Mouse (Mus musculus) testis, adult 2 months (tissue): ENCODE results near the gene Tnni2. TPM values are rescaled to one million over a fixed set of nuclear protein-coding genes. Genes with fewer than 3 reads are reported as not detected.

ENCODE experiments used
- H3K27ac ChIP-seq: fragments of 200-500 bp; 2 replicates; pipeline ENCODE4 v1.5.1; 2012; ENCODE audit warnings: low read depth, low read length; ENCODE audit not compliant: control insufficient read depth, insufficient read depth
- H3K27me3 ChIP-seq: fragments of 200-500 bp; 2 replicates; pipeline ENCODE4 v1.6.1; 2012; ENCODE audit warnings: mild to moderate bottlenecking, low read length, moderate library complexity; ENCODE audit not compliant: control insufficient read depth, insufficient read depth
- H3K36me3 ChIP-seq: fragments of 200-500 bp; 2 replicates; pipeline ENCODE4 v1.6.1; 2012; ENCODE audit warnings: mild to moderate bottlenecking, low read length; ENCODE audit not compliant: control insufficient read depth, insufficient read depth
- H3K4me1 ChIP-seq: fragments of 200-500 bp; 2 replicates; pipeline ENCODE4 v1.6.1; 2012; ENCODE audit warnings: low read length; ENCODE audit not compliant: control insufficient read depth, insufficient read depth
- H3K4me3 ChIP-seq: fragments of 200-500 bp; 2 replicates; pipeline ENCODE4 v1.5.1; 2012; ENCODE audit warnings: low read depth, mild to moderate bottlenecking, low read length, moderate library complexity, mixed read lengths; ENCODE audit not compliant: control insufficient read depth
- CTCF ChIP-seq: fragments of 200-500 bp; IDR thresholded peaks from 2 replicates; pipeline ENCODE4 v1.5.1; 2012; ENCODE audit warnings: low read depth, mild to moderate bottlenecking, inconsistent platforms, low read length, moderate library complexity; ENCODE audit not compliant: control insufficient read depth, insufficient read depth, insufficient replicate concordance
- POLR2A ChIP-seq: fragments of 200-500 bp; IDR thresholded peaks from 2 replicates; pipeline ENCODE4 v1.6.1; 2012; ENCODE audit warnings: low read depth, mild to moderate bottlenecking, inconsistent platforms, low read length, moderate library complexity; ENCODE audit not compliant: control insufficient read depth
- polyA plus RNA-seq: library from polyadenylated mRNA; depleted of rRNA; stranded (reverse); fragments of >200 nt; gene quantifications from 2 replicates; pipeline ENCODE4 v1.2.3, GENCODE M21; 2012; rRNA removed

Tnni2 gene
- polyA plus RNA-seq: 0.31 TPM in 1 of 2 replicates, not detected in the other

DNA sequence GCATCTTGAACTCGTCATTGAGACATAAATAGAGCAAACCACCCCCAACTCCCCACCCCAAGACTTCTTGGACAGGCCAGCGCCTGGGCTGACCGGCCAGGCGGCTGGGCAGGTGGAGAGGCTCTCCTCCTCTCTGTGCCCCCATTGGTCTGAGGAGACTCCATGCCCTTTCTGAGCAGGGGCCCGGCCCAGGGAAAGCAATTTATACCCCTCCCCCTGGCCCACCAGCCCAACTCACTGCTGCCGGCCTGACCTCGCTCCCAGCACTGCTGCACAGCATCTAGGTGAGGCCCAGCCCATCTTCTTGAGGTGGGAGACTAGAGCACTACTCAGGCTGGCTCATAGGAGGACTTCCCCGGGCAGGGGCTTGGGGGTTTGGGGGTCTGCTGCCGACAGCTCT is at the start of gene Tnni2:
Tnni2 (plus strand) TSS at position 224 of the 400 bp plus-strand sequence.
- Histone ChIP-seq H3K36me3 (no peaks in the 10 kb centered on the region), H3K4me3 (no peak within 1 kb of the TSS), H3K4me1 (no peaks in the 10 kb centered on the region; the same call in 1 of the 2 replicates), H3K27me3 (no peaks in the 10 kb centered on the region), H3K27ac (no peak within 1 kb of the TSS)
- TF ChIP-seq CTCF (no peak), POLR2A (no peak)

- H3K4me1 ChIP-seq: no peaks in the 10 kb centered on the region
- H3K27ac ChIP-seq: no peak overlapping the region
- no peak for TF ChIP-seq CTCF
- no peak for TF ChIP-seq POLR2A
- no peaks in the 10 kb centered on the region for H3K27me3 ChIP-seq
- H3K4me3 ChIP-seq: no peak overlapping the region
- no peaks in the 10 kb centered on the region for H3K36me3 ChIP-seq
Measured at GRCm38 (mm10) chr7:142393191-142393590, 48.4 kb upstream of the Tnni2 start.

- Histone ChIP-seq H3K4me1 (no peaks in the 10 kb centered on the region), H3K4me3 (no peak overlapping the region), H3K27ac (no peak overlapping the region), H3K27me3 (no peaks in the 10 kb centered on the region), H3K36me3 (no peaks in the 10 kb centered on the region)
- TF ChIP-seq POLR2A (no peak), CTCF (no peak)
Measured at GRCm38 (mm10) chr7:142394261-142395190, 47.1 kb upstream of the Tnni2 start.

- H3K27me3 ChIP-seq: no peaks in the 10 kb centered on the region
- no peak overlapping the region for H3K27ac ChIP-seq
- TF ChIP-seq CTCF: no peak
- no peak for TF ChIP-seq POLR2A
- H3K4me1 ChIP-seq: 0 out of 2 replicates have a peak, but pooled peaks cover 3% of the 10 kb centered on the region
- H3K36me3 ChIP-seq: no peaks in the 10 kb centered on the region
- no peak overlapping the region for H3K4me3 ChIP-seq
Measured at GRCm38 (mm10) chr7:142395472-142395871, 46.1 kb upstream of the Tnni2 start.

DNA sequence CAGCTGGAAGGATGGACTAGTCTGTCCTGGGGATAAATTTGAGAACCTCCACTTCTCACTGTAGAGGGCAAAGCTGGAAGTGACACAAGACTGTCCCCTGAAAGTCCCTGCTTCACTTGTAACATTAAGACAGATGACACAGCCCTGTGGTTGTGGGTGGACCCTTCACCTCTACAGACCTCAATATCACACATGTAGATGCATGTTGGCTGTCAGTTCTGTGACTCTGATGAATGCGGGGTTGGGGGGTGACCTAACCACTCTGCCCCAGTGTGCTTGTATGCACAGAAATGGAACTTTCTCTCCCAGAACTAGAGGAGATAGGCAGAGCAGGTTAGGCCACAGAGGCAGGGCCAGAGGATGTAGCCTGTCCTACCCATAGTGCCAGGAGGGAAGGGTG is 45.0 kb upstream of the Tnni2 start:
- peaks cover 3% of the 10 kb centered on the region; the same call in 1 of the 2 replicates for H3K4me1 ChIP-seq
- H3K36me3 ChIP-seq: no peaks in the 10 kb centered on the region
- no peaks in the 10 kb centered on the region for H3K27me3 ChIP-seq
- H3K27ac ChIP-seq: no peak overlapping the region; the same call in 1 of the 2 replicates
- TF ChIP-seq CTCF (no peak), POLR2A (no peak)
- H3K4me3 ChIP-seq: no peak overlapping the region

- no peaks in the 10 kb centered on the region for H3K27me3 ChIP-seq
- H3K4me1 ChIP-seq: peaks cover 3% of the 10 kb centered on the region; the same call in 1 of the 2 replicates
- TF ChIP-seq POLR2A (no peak), CTCF (no peak)
- H3K27ac ChIP-seq: no peak overlapping the region
- H3K36me3 ChIP-seq: no peaks in the 10 kb centered on the region
- no peak overlapping the region for H3K4me3 ChIP-seq
Measured at GRCm38 (mm10) chr7:142398052-142398451, 43.6 kb upstream of the Tnni2 start.

DNA sequence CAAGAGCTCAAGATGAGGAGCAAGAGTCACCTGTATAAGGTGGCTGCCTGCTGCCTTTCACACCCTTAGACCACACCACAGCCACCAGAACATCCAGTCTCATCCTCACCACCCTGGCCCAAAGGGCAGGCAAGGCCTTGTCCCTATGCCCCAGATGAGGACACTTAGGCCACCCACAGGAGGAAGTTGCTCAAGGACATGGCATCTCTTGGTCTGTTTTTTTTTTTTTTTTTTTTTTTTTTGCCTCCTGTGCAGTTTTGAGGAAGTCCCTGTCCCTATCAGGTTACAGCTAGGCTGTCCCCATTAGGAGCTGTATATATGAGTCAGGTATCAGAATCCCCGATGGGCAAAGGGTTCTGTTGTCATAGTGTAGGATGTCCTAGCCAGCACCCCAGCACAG is 42.4 kb upstream of the Tnni2 start:
- peaks cover 3% of the 10 kb centered on the region; the same call in 1 of the 2 replicates for H3K4me1 ChIP-seq
- H3K4me3 ChIP-seq: no peak overlapping the region
- TF ChIP-seq CTCF (no peak), POLR2A (no peak)
- H3K27ac ChIP-seq: no peak overlapping the region
- no peaks in the 10 kb centered on the region for H3K27me3 ChIP-seq
- no peaks in the 10 kb centered on the region for H3K36me3 ChIP-seq
